Mouse (Mus musculus) thymus, postnatal 36 days (tissue): ENCODE measurements around the gene Bcam.
A peak's percentile ranks its signal among the peaks of the same experiment; 100 is the strongest.

Source experiments
- DNase-seq, 2 experiments: peaks; one replicate each; pipeline ENCODE4 v3.0.0; 2022; ENCODE audit warnings: mixed read lengths in 2 of 2

Bcam gene

DNA sequence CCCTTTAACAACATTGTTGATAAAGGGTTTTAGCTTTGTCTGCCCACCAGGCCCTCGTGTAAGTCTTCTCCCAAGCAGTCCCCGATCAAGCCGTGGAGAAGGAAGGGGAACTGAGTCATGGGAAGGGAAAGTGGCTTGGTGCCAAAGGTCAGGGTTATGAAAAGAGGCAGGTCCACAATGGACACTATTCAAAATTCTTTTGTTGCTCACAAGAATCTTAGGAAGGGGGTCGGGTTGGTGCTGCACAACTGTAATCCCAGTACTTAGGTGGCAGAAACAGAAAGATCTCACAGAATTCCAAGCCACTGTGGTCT is 19.8 kb downstream of the Bcam start:
- DNase-seq, result no peak

DNA sequence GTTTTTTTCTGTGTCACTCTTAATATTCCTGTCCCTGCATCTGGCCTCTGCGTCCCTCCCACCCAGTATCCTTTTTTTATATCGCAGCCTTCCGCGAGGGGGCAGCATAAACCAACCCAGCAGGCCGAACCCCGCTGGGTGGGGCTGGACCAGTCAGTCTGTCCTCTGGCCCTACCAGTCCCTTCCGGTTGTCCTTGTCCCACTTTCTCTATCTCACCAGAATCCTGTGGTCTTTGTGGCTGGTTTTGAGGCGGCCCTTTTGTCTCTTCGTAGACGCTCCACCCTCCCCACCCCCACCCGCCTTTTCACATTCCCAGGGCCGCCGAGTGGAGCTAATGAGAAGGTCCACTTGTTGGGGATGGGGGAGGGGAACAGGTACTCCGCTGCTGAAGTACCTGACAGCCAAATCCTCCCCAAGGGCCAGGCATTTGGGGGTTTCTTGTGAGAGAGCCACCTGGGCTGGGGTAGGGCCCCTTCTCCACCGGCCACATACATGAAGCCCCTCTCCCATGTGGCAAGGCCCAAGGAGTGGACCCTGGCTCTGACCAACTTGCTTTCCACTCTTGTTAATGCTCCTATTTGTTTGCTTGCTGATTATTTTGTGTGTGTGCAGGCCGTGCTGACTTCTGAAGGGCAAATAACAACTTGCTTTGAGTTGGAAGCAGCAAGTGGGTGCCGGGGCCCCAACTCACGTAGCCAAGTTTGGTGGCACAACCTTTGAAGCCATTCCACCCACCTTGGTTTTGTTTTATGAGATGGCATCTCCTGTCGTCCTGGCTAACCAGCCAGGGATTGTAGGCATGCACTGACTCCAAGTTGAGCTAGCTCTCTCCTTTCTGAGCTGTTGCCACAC is 20.4 kb downstream of the Bcam start, which contains the start of gene Nectin2:
Gene Nectin2, minus strand, starts transcription at position 267 of the 853 bp plus-strand sequence.
- peak; percentile 46 to 58 for DNase-seq

DNA sequence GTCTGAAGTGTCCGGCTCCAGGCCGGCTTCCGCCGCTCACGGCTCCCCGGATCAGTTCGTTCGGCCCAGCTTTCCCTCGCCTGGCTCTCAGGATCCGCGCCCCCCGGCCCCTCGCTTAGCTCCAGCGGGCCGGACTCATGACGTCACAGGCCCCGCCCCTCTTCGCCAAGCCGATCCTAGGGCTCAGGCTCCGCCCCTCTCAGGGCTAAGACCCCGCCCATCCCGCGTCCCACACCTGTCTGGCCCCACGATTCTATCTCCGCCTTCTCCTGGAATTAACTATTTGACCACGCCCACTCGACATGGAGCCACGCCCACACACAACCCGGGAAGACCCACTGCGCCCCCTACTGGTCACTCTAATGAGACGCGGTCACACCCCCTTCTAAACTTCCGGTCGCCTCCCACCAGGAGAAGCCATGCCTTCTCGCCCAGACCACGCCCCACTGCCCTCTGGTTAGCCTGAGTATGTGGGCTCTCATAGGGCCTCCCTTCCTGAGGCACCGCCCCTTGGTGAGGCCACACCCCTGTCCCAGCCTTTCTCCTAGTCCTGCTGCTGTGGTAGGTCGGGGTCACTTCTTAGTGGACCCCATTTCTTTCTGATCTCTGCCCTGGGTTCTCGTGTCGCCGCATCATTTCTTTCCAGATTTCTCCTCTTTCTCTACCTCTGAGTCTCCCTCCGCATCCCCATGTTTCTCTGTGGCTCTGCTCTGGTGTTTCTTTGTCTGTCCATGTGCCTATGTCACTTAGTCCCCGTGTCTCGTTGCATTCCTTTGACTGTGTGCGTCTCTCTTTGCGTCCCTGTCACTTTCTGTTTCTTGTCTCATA is 21.2 kb downstream of the Bcam start:
- DNase-seq, result peak; percentile 50 to 62

DNA sequence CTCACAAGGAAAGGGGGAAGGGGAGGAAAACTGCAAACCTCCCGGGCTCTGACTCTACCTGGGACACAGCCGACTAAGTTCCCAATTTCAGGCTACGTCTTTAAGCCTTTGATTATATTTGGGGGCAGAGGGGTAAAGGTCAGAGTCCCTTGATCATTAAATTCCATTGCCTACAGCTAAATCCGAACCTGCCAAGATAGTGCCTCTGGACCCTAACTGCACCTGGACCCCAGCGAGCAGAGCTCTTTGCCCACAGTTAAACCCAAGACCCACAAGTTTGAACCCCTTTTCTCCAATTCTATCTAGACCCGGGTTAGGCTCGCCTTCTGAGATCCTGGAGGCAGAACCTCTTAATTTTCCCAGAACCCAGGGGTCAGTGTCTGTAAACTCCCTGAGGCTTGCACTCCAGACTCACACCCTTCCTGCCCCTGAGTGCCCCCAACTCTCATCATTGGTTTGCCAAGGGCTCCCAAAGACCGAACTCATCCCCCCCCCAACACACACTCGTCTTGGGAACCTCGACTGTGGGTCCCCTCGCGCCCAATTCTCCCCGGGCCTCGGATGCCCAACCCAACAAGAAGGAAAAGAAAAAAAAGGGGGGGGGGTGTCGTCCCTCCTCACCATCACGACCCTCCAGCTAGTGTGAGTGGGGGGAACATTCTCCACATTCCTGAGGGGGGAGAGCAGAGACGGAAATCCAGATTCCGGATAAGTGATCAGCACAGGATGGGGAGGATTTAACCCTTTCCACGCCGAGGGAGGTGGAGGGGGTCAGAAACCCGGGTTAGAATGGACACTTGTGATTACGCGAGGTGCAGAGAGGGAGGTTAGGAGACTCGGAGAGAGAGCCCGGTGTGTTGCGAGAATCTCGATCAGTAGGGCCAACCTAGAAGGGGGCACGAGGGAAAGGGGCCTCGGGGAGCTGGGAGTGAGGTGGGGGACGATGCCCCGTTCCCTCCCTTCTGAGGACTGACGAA is 22.3 kb downstream of the Bcam start:
- no peak for DNase-seq

DNA sequence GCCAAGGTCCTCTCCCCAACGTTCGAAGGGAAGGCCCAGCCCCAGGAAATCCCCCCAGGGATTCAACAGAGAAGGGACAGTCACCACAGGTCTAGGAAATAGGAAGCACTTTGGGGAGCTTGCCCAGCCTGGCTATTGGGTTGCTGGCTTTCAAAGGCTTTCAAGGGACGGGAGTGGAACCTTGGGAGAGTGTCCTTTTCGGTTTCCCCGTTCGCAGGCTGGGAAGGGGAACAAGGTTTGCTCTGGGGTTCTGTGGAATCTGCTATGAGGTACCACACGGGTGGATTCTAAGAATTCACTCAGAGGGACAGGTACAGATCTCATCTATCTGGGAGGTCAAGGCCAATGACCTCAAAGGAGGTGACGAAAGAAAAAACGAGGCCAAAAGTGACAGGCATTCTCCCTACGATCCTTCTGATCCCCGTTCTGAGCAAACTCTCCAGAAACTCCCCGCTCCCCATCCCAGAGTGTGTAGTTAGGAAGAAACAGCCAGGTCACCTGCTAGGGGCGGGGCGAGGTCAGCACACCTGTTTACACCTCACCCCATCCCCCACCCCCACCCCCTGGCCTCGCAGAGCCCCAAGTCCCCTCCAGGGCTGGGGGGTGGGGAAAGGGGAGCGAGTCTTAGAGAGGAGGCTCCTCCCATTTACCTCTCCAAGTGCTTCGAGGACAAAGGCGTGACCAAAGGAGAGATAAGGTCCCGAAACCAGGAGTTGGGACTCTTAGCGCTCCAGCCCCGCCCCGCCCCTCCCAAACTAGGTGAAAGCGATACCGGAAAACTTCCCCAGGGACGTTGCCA is 23.2 kb downstream of the Bcam start:
- no peak for DNase-seq

DNA sequence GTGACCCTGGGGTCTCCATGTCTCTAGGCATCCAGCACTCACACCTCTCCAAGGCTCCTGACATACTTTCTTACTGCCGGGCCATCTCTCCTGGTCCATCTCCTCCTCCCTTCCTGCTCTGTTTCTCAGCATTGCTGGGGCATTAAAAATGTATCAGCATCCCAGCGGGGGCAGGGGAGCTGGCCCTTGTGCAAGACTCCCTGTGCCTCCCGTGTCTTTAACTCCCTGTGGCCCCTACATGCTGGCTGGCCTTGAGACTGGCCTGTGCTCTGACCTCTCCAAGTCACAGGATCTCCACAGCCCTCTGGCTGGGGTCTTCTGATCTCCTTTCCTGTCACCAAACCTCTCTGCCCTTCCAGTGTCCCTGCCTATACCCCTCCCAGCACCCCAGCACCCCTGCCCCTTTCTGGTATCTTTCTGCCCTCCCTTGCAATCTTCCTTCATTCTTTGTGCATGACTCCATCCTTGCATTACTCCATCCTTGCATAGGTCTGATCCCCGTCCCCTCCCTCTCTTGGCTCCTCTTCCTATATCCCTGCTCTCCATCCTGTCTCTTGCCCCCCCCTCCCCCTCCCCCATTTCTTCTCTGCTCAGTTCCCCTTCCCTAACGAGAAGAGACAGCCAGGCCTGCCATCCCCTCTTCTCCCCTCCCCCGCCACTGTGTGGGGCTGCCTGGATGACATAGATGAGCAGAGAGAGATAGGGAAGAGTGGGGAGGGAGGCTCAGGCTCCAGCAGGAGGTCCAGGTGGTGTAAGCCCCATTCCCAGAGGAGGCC is 24.2 kb downstream of the Bcam start:
- DNase-seq, result no peak

DNA sequence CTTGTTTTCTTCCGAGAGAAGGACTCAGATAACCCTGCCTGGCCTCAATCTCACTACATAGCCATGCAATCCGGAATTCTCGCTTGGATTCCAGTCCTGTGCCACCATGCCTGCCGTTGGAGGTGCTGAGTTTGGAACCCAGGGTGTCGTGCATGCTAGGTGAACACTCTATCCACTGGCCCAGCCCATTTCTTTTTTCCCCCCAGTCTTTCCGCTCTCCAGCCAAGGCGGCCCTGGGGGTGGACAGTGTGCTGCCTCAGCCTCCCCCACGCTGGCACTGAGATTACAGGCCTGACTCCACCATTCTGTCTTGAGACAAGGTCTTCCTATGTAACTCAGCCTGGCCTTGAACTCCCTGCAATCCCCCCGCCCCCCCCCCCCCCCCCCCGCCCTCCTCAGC is 24.8 kb downstream of the Bcam start:
- no peak for DNase-seq

DNA sequence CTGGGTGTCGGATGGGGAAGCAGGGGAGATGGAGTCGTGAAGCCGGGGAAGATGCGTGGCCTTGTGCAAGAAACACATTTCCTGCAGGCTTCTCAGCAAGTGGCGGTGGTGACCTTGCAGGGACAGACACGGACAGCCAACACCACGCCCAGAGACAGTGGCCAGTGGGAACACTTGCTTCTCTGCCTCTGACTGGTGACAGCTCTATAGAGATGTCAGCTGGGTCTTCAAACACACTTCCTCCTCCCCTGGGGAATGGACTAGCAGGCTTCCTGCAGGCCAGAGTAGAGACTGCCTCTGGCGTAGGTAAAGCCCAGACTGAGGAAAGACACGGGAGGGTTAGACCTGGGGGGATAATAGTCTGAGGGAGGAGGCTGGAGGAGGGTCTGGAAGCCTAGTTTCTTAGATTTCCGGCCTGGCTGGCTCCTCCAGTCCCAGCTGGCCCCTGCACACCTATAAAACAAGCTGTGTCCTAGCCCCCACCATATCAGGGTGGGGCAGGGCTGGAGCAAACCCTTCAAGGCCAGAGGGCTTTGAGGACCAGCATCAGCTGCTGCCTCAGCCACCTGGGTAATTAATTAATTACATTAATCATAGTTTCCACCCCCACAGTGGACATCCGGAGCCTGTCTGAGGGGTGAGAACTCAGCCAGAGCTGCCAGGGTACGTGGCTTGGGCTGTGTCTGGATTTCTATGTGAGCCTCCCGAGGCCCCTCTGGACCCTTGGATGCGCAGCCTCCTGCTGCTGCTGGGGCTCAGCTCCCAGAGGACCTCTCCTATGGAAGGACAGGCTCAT is 26.0 kb downstream of the Bcam start:
- DNase-seq, result no peak

DNA sequence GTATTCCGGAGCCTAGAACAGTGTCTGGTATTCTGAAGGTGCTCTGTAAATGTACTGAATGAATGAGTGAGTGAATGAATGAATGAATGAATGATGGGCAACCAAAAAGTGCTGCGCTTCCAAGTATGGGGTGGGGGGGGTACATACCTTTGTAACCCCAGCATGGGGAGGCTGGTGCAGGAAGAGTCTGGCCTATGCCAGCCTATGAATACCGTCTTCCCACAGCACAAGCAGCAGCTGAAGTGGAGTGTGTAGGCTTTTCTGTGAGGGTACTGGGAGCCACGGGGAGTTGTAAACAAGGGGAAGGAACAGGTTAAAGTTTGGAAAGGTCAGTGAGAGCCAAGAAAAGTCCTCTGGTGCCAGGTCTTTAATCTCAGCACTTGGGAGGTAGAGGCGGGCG is 27.0 kb downstream of the Bcam start:
- DNase-seq, result no peak

DNA sequence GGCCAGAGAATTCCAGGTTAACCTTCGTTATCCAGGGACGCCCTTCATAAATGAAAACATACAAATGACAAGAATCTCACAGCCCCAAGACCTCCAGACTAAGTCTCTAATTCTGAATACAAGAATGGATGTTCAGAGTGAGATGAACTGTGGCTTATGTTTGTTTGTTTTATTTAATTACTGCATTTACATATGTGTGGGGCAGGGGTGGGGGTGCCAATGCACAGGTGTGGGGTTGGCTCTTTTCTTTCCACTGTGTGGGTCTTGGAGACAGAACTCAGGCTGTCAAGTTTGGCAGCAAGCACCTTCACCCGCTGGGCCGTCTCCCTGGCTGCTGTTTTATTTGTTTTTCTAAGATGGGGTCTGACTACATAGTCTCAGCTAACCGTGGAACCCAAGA is 28.3 kb downstream of the Bcam start:
- DNase-seq, result no peak

DNA sequence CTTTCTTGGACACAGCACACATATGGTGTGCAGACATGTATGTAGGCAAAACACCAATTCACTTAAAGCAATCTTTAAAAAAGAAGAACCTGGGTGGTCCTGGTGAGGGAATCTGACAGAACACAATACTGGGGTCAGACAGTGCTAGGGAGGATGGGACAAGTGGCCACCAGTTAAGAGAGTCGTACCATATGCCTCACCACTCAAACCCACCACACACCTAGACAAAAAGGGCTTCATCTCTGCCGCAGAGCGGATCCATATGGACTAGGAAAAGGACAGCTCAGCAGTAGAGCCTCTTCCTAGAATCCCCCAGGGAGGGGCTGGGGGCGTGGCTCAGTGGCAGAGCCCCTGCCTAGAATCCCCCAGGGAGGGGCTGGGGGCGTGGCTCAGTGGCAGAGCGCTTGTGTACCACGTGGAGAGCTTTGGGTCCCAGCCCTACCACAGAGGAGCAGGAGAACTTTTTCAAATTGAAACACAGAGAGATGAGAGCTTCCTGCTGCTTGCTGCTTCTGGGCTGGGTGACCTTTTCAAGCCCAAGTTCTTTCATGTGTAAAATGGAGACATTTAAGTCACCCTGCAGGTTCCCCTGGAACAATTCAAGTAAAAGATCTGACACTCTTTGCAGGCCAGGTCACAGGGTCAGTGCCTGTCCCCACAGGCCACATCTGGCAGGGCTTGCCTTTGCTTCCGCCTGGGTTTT is 29.3 kb downstream of the Bcam start:
- no peak for DNase-seq

DNA sequence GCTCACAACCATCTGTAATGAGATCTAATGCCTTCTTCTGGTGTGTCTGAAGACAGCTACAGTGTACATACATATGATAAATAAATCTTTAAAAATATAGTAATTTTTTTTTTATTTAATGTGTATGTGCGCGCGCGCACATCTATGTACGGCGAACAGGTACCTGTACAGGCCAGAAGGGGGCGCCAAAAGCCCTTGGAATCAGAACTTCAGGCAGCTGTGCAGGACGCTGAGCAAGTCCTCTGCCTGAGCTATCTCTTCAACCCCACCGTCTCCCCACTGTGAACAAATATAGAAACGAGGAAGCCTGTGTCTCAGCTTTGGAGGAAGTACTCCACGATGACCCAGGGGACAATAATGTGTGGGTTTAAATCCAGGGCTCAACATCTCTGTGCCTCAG is 30.5 kb downstream of the Bcam start:
- DNase-seq, result no peak

DNA sequence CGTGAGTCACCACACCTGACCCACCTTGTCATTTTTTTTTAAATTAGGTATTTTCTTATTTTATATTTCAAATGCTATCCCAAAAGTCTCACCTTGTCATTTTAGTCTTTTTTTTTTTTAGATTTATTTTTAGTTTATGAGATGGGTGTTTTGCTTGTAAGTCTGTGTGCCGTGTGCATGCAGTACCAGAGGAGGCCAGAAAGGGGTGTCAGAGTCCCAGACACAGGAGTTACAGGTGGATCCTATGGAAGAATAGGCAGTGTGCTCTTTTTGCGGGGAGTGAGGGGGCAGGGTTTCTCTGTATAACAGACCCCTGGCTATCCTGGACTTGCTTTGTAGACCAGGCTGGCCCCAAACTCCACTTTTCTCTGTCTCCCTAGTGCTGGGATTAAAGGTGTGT is 32.0 kb downstream of the Bcam start:
- no peak for DNase-seq

DNA sequence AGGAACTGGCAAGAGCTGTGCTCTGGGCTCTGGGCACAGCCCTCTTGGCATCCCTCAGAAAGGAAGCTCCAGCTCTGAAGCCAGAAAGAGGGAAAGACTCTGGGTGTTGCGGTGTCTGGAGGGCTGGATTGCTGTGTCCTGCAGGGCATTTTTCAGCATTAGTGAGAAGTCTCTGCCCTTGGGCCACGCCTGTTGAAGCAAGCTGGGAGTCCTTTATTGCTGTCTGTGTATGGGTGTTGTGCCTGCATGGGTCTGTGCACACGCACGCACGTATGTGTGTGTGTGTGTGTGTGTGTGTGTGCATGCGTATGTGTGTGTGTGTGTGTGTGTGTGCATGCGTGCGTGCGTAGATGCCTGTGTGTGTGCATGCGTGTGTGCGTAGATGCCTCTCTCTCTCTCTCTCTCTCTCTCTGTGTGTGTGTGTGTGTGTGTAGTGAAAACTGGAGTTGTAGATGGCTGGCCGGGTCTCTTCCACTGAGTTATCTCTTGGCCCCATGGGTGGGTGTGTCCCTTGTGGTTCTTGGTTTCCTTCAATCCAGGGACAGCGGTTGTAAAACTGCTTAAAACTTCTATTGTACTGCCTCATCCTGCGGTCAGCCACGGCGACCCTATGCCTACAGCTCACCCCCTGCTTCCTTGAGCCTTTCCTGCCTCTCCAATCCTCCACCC is 34.3 kb downstream of the Bcam start:
- no peak for DNase-seq

DNA sequence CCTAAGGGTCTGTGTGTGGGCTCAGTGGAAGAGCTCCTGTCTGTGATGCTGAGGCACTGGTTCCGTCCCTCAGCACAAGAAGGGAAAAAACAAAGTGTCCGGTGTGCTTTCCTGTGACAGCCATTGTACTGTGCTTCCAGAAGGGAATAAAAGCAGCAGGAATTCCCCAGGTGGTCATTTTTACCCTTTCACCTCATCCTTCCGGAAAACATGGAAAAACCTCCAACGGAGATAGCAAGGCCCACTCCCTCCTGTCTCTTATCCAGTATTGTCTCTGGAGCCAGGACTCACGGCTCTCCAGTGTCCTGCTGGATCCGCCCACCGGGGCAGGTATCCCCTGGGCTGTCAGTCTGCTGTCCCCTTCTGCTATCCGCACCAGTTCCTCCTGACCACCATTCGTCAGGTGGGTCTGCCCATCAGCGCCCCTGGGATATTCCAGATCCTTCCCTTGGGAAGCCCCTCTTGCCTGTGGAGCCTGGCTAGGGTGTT is 36.6 kb downstream of the Bcam start:
- no peak for DNase-seq

DNA sequence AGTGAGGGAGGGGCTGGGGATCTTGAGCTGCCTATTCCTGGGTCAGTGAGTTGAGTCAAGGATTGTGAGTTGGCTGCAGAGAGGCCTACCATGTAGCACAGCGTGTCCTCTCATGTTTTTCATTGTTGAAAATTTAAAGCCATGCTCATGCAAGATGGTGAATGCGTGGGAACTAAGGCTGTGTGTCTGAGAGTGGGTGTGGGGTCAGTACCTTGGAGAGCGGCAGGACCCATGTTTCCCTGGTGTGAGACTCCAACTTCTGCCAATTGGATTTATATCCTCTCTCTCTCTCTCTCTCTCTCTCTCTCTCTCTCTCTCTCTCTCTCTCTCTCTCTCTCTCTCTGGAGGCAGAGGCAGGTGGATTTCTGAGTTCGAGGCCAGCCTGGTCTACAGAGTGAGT is 44.3 kb downstream of the Bcam start:
- DNase-seq, result no peak

DNA sequence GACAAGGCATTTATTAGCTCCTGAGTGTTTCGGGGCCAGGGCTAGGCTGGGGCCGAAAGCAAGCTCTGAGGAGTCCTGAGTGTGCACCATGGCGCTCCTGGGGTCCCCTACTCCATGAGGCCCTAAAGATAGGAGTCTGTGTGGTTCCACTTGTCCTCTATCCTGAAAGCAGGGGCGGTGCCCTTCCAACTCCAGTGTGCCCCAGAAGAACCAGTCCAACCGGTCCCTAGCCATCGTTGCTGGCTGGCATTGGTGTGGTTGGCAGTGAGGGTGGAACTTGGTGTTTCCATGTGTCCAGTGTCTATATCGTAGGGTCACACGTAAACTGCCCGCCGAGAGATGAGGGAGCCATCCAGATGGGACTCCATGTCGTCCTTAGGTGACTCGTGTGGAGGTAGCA is 46.6 kb downstream of the Bcam start:
- DNase-seq, result no peak

DNA sequence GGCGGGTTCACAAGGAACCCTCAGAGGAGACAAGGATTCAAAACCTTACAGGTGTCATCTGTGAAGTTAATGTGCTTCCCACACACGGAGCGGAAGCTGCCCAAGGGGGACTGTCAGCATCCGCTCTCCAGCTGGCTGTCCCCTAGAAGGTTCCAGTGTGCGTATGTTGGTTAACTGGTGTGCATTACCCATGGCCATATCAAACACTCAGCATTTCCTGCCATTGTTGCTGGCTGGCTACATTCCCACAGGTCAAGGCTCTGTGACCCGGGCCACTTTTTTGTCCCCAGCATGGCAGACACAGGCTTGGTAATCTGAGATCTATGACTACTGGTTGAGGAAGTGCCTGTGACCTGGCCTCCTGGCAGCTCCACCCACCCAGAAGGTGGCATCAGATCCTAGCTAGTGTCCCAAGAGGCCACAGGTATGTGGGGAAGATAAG is 48.0 kb downstream of the Bcam start:
- DNase-seq, result no peak

DNA sequence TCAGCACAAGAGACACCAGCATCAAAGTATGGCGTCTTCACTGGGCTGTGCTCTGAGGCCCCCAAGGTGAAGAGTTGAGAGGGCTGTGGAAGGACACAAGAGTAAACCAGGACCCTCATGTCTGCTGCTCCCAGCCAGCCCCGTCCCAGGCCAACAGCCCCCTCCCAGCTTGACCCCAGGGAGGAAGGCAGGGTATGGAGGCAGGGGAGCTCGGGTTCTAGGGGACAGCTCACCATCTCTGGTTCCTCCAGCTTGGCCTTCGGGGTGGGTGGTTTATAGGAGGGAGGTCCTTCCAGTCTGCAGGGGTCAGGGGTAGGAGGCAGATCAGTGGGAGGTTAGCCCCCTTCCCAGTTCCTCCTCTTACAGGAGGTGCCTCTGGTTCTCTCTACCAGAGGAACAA is 51.6 kb downstream of the Bcam start:
- DNase-seq, result no peak
